Mouse (Mus musculus): ENCODE measurements around the gene Ivd.

Ivd gene

DNA sequence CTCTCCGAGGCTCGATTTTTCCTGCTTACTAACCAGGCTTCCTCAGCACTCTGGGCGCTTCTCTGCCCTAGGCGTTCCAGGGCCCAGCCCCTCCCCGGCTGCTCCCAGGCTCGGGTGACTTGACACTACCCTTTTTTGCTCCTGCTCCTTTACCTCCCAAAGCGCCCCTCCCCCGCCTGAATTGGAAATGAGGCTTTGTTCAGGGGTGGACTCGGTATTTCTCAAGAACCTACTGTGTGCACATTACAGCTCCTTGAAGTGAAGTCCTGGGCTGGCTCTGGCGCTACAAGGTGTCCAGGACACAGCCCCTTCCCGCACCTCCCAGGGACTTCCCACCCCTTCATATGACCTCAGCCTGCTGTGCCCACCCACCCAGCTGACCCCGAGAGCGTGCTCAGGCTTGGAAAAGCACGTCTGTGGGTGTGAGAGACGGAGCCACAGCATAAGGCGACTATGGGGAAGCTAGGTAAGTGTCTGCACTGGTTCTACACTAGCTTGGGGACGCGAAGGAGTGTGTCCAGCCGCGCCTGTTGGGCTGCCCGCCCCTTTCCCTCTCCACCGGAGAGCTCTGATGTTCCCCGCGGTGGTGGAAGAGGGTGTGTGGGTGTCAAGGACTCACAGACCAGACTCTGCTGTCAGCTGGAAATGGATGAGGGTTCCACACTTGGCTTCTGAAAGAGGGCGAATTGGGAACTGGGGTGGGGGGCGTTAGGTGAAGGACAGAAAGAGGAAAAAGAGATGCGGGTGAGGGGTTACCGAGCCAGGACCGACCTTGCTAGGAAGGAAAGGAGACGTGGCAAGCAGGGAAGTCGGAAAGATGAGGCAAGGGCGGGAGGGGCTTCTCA is 38.4 kb downstream of the Ivd start, which contains the start of gene Bahd1:
TSS of gene Bahd1 (plus strand) at position 397 of the 845 bp plus-strand sequence.
- CTCF ChIA-PET, result interaction anchor here in 3 of 4 experiments (0.6 to 1.4 kb wide), 7 partner anchors 7 to 372 kb away, joined by 3 to 5 read pairs (median 3); no protein-coding TSS in a partner anchor
- POLR2A ChIA-PET, result interaction anchor here (0.5 to 3.8 kb wide), 12 partner anchors 14 to 438 kb away, joined by 3 to 12 read pairs (median 4); no protein-coding TSS in a partner anchor

- ChIA-PET CTCF (interaction anchor here in 3 of 4 experiments (0.6 to 1.4 kb wide), 4 partner anchors 8 to 373 kb away, joined by 3 read pairs; no protein-coding TSS in a partner anchor), POLR2A (interaction anchor here (0.6 to 3.8 kb wide), 20 partner anchors 8 to 928 kb away, joined by 3 to 12 read pairs (median 4); partner anchors contain the start of genes Chst14 (in 2 of the 4), Ivd (in 1 of the 4) and Knstrn (in 1 of the 4))
Measured at GRCm38 (mm10) chr2:118900826-118901140, 39.0 kb downstream of the Ivd start.

DNA sequence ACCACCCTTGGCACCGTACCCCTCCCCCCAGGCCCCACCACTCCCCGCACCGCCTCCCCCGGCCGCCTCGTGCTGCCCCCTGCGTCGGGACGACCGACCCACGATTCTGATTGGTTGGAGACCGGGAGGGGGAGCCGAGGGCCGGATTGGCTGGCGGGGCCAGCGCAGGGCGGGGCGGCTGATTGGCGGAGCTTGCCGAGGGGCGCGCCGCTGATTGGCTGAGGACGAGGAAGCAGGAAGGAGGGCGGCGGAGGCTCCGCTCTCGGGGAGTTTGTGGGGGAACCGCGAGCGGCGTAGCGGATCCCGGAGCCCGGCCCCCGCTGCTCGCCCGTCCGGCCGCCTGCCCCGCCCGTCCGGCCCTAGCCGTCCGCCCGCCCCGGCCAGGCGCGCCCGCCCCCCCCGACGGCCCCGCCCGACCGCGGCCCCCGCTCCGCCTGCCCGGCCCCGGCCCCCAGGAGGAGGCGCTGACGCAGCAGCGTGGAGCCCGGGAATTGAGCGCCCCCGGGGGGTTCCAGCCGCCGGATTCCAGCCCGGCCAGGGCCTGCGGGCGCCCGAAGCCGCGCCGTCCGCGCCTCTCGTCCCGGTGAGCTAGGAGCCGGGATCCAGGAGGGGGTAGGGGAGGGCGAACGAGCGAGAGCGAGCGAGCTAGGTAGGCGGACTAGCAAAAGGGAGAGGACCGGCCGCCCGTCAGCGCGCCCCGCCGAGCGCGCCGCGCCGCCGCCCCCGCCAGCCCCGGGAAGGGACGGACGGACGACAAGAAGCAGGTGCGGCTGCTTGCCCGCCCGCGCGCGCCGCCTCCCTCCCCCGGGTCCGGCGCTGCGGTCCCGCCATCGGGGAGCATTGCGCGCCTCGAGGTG is 39.6 kb downstream of the Ivd start:
- CTCF ChIA-PET, result interaction anchor here in 3 of 4 experiments (0.6 to 1.5 kb wide), 4 partner anchors 8 to 1258 kb away, joined by 3 read pairs; no protein-coding TSS in a partner anchor

DNA sequence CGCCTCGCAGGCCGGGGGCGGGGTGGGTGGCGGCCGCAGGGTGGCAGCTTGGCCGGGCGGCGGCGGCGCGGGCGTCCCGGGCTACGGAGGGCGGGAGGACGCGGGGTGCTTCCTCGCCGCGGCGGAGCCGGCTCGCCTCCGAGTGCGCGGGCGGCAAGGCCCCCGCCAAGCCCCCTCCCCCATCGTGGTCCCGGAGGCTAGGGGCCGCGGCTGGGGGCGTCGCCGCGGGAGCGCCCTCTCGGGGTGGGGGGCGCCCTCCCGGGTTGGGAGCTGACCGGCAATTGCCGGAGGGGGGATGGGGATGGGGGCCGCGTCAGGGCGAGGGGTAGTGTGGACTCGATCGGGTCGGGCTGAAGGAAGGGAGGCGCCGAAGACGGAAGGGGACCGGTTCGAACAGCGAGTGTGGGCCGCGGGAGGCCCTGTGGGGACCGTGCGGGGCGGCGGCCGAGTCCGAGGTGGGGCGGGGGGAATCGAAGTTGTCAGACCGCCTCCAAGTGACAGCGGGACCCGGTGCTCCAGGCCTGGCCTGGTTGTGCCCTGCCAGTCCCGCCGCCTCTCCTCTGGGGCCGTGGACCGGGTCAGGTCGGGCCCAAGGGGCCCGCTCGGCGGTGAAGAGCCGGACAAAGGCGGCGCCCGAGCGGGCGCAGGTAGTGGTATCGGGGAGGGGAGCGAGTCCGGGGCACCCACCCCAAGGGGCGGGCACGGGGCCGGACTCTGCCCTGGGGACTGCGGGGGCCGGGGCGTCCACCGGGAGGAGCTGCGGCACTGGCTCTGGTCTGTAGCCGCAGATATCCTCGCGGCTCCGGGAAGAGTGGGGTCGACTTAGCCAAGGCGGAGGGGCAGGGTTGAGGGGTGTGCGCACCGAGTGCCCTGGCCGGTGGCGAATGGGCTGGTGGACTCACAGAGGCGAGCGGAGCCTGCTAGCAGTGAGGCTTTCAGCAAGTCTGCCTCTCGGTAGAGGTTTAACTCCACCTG is 40.6 kb downstream of the Ivd start:
- ChIA-PET POLR2A (interaction anchor here (0.6 to 3.8 kb wide), 11 partner anchors 8 to 386 kb away, joined by 3 to 12 read pairs (median 3); partner anchors contain the start of genes Chst14 (in 3 of the 4), Ivd (in 1 of the 4) and Vps18 (in 1 of the 4)), CTCF (interaction anchor here (0.6 to 1.5 kb wide), 4 partner anchors 9 to 417 kb away, joined by 3 to 4 read pairs (median 3); partner anchors contain the start of gene Chst14 (in 1 of the 4))

More for the DNA sequence above, 39.6 kb downstream of the Ivd start:
- POLR2A ChIA-PET, result interaction anchor here in 3 of 4 experiments (0.6 to 3.8 kb wide), 16 partner anchors 8 to 927 kb away, joined by 3 to 12 read pairs (median 4); partner anchors contain the start of genes Chst14 (in 2 of the 3), Ivd (in 1 of the 3), Knstrn (in 1 of the 3) and Vps18 (in 1 of the 3)

DNA sequence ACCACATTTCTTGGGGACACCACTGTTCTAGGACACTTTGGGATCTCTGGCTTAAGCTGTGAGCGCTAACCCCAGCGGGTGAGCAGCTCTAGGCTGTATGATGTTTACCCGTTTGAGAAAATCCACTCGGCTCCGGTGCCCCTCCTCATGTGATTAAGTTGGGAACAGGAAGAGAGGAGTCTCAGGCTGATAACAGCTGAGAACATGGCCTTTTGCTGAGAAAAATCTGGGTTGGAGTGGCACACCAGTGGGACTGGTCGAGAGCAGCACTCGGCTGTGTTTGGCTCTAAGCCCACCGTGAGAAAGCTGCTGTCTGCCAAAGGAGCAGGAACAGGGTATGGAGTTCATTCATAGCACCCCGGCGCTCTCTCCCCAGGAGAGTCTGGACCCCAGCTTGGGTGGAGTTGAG is 41.6 kb downstream of the Ivd start:
- POLR2A ChIA-PET, result interaction anchor here in 2 of 4 experiments (0.5 to 3.8 kb wide), 5 partner anchors 8 to 265 kb away, joined by 3 to 12 read pairs (median 4); partner anchors contain the start of gene Chst14 (in 1 of the 2)
- CTCF ChIA-PET, result interaction anchor here in 2 of 4 experiments (0.7 to 0.8 kb wide), 2 partner anchors 23 to 75 kb away, joined by 3 read pairs; partner anchors contain the start of gene Chst14 (in 1 of the 2)

GRCm38 (mm10) chr2:118905433-118906117 is 43.8 kb downstream of the Ivd start:
- POLR2A ChIA-PET, result interaction anchor here in 1 of 4 experiments (0.7 to 1.4 kb wide), 2 partner anchors 9 to 383 kb away, joined by 3 to 6 read pairs; partner anchors contain the start of gene Vps18
- CTCF ChIA-PET, result no interaction called here

DNA sequence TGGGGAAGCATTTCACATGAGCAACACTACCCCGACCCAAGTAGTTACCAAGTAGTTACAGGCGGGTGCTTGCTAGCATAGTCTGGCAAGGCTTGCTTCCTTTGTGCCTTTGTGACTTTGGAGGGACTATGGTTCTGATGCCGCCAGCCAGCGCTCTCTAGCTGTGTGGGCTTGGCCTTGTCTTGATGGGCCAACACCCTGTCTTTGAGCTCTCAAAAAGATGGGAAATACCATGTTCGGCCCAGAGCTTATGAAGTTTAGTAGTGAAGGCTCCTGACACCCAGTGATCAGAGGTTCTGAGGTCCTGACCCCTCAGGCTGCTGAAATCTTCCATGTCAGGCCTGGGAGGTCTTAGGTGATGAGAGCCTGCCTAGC is 44.4 kb downstream of the Ivd start:
- ChIA-PET CTCF (no interaction called here), POLR2A (interaction anchor here in 2 of 4 experiments (0.7 to 1.4 kb wide), 3 partner anchors 9 to 382 kb away, joined by 3 to 6 read pairs (median 3); partner anchors contain the start of gene Vps18 (in 1 of the 2))

GRCm38 (mm10) chr2:118907781-118908180 is 46.0 kb downstream of the Ivd start:
- CTCF ChIA-PET, result no interaction called here
- POLR2A ChIA-PET, result interaction anchor here in 1 of 4 experiments (0.7 kb wide), 1 partner anchor 623 kb away, joined by 4 read pairs; no protein-coding TSS in a partner anchor

GRCm38 (mm10) chr2:118909151-118909550 is 47.4 kb downstream of the Ivd start:
- POLR2A ChIA-PET, result interaction anchor here in 1 of 4 experiments (0.5 to 1.1 kb wide), 6 partner anchors 13 to 156 kb away, joined by 3 to 4 read pairs (median 3); no protein-coding TSS in a partner anchor
- CTCF ChIA-PET, result interaction anchor here in 1 of 4 experiments (0.7 kb wide), 1 partner anchor 255 kb away, joined by 3 read pairs; no protein-coding TSS in a partner anchor

GRCm38 (mm10) chr2:118910605-118911278 is 49.0 kb downstream of the Ivd start:
- ChIA-PET CTCF (interaction anchor here in 2 of 4 experiments (0.5 to 1.0 kb wide), 2 partner anchors 9 to 79 kb away, joined by 3 read pairs; no protein-coding TSS in a partner anchor), POLR2A (interaction anchor here in 3 of 4 experiments (0.5 to 1.8 kb wide), 3 partner anchors 8 to 9 kb away, joined by 3 to 4 read pairs (median 4); no protein-coding TSS in a partner anchor)

GRCm38 (mm10) chr2:118912706-118913105 is 51.0 kb downstream of the Ivd start:
- POLR2A ChIA-PET, result interaction anchor here in 1 of 4 experiments (0.6 to 0.7 kb wide), 2 partner anchors 12 to 15 kb away, joined by 3 to 4 read pairs; no protein-coding TSS in a partner anchor
- CTCF ChIA-PET, result no interaction called here

- POLR2A ChIA-PET, result interaction anchor here in 2 of 4 experiments (0.6 to 3.0 kb wide), 7 partner anchors 11 to 134 kb away, joined by 3 to 12 read pairs (median 6); partner anchors contain the start of genes Bahd1 (in 1 of the 2) and Disp2 (in 1 of the 2)
- CTCF ChIA-PET, result no interaction called here
Measured at GRCm38 (mm10) chr2:118913551-118914276, 52.0 kb downstream of the Ivd start.

GRCm38 (mm10) chr2:118914685-118915084 is 52.9 kb downstream of the Ivd start:
- ChIA-PET CTCF (no interaction called here), POLR2A (interaction anchor here in 2 of 4 experiments (1.1 to 3.0 kb wide), 4 partner anchors 8 to 14 kb away, joined by 4 to 12 read pairs (median 6); partner anchors contain the start of genes Bahd1 (in 1 of the 2) and Chst14 (in 1 of the 2))

DNA sequence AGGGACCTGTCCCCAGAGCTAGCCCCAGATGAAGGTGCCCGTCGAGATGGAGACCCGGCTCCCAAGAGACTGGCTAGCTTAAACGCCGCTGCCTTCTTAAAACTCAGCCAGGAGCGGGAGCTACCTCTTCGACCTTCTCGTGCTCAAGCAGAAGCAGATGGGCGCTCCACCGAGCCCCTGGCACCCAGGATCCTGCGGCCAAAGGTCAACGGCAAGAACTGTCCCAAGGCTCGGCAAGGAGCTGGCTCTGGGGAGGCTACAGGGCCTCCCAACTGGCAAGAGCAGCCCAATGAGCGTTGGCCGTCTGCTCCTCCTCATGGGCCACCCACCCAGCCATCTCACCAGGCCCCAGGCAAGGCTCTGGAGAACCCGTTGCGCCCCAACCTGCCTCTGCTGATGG is 54.7 kb downstream of the Ivd start:
- POLR2A ChIA-PET, result interaction anchor here in 2 of 4 experiments (0.9 to 1.7 kb wide), 3 partner anchors 8 to 10 kb away, joined by 3 to 6 read pairs (median 5); partner anchors contain the start of gene Chst14 (in 2 of the 2)
- CTCF ChIA-PET, result interaction anchor here in 1 of 4 experiments (0.9 to 1.0 kb wide), 2 partner anchors 33 to 98 kb away, joined by 3 read pairs; no protein-coding TSS in a partner anchor

GRCm38 (mm10) chr2:118918543-118918942 is 56.8 kb downstream of the Ivd start:
- CTCF ChIA-PET, result no interaction called here
- POLR2A ChIA-PET, result interaction anchor here in 1 of 4 experiments (0.8 kb wide), 1 partner anchor 57 kb away, joined by 3 read pairs; the partner anchor contains the start of gene Ivd

Data from embryonic stem cell, embryonic (primary cell).